Mouse (Mus musculus) cerebellum, postnatal 36 days (tissue): ENCODE measurements around the gene Ing1.
A peak's percentile ranks its signal among the peaks of the same experiment; 100 is the strongest.

Experiments
- DNase-seq, 2 experiments: peaks; one replicate each; pipeline ENCODE4 v3.0.0; 2021 to 2022; ENCODE audit warnings: mixed read lengths in 2 of 2

Gene Ing1

GRCm38 (mm10) chr8:11554799-11555719 is at the start of gene Ing1:
Gene Ing1 (plus strand): TSS chr8:11555571.
- DNase-seq, result peak; percentile 91 to 95

DNA sequence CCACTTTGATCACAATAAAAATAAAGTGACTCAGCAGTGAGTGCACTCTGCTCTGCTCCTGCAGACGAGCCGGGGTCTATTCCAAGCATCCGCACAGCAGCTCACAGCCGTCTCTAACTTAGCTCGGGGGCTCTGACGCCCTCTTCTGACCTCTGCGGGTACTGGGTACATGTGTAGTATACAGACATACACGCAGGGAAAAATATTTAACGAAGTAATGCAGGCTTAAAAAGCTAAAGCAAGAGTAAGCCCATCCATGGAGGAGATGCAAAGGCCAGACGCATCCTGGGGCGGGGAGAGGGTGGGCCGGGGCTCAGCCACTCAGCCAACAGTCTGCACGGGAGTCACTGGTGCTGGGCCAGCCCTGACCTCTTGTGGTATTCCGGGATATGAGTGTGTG is 49.3 kb upstream of the Ing1 start:
- DNase-seq, result no peak

- DNase-seq, result peak; percentile 30 to 55
Measured at GRCm38 (mm10) chr8:11506802-11507201, 48.6 kb upstream of the Ing1 start.

DNA sequence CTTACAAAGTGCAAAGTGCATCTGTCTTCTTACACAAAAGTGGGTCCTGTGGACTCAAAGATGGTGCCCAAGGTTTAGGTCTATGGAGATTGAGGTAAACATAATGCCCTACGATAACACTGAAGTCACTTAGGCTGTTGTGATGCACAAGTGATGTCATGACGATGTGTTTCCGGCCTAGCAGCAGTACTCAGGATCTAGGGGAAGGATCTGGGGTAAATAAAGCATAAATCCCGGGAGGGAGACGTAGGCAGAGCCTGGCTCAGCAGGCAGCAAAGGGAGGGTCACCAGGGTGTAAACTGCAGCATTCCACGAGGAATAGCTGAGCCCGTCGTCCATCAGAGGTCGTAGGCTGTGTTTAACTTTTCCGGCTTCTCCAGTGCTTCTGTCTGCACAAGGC is 46.5 kb upstream of the Ing1 start:
- no peak for DNase-seq

- no peak for DNase-seq
Measured at GRCm38 (mm10) chr8:11510971-11511370, 44.4 kb upstream of the Ing1 start.

- no peak for DNase-seq
Measured at GRCm38 (mm10) chr8:11512711-11513110, 42.7 kb upstream of the Ing1 start.

- DNase-seq, result no peak
Measured at GRCm38 (mm10) chr8:11513247-11513646, 42.1 kb upstream of the Ing1 start.

GRCm38 (mm10) chr8:11516292-11516691 is 39.1 kb upstream of the Ing1 start:
- DNase-seq, result no peak

GRCm38 (mm10) chr8:11517366-11518055 is 37.9 kb upstream of the Ing1 start:
- no peak for DNase-seq

DNA sequence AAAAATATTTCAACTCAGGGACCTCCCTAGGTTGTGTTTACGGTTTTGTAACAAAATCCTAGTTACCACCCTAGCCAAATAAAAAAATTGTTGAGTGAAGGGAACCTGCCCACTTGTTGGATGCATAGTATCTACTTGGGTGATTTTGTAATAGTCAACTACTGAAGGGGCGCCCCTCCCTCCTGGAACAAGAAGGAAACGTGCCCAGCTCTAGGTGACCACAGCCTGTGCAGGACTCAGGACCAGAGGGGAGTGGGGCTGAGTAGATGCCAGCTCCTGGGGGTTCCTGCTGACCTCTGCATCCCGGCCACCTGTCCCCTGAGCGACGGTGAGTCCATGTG is 37.3 kb upstream of the Ing1 start:
- no peak for DNase-seq

DNA sequence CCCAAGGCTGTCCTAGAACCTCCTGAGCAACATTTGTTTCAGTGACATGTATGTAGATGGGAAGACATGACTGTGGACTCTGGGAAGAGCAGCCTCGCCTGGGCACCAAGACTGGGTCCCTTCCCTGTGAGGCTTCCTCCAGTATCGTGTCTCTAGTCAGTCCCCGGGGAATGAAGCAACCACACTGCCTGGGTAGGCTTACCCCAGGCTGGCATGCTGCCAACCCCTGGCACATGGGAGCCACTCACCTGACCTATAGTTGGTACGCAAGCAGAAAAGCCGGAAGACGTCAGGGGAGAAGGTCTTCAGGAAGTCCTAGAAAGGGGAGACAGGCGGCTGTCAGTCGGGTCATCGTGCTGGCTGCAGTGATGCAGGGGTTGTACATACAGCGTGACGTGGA is 36.7 kb upstream of the Ing1 start:
- DNase-seq, result no peak

DNA sequence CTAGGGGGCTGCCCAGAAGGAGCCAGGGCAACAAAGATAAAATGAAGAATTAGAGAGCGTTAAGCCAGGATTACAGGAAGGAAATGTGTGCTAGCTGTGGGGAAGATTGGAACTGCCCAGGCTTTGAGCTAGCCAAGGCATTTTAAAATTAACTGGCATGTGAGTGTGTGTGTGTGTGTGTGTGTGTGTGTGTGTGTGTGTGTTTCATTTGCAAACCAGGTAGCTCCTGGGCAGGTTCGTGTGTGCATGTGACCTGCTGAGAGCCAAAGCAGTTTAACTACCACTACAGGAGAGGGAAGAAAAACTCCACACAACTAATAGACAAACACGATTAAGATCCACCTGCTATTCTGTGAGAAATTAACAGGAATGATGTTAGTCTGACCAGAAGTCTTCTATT is 32.0 kb upstream of the Ing1 start:
- DNase-seq, result no peak

DNA sequence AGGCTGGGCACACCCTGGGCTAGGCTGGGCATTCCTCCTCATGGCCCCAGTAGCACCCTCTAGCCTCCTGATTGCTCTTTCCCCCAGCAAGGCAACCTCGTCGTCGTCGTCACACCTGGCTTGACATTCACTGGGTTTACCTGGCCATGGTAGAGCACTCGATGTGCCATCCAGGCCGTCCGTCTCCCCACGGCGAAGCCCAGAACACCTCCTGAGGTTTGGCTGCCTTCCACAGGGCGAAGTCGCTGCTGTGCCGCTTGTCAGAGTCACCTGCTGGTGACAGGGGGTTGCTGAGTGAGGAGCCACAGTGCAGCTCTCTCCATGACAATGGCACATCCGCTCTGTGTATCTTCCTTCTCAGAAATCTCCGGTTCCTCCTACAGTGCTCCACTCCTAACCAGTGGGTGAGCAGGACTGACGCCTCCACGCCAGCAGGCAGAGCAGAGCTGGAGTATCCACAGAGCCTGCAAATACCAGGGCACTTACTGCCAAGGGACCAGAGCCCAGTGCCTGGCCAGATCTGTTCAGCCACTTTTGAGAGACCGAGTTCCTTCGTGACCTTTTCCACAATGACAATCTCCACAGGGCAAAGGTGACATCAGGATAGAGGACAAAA is 25.1 kb upstream of the Ing1 start:
- DNase-seq, result no peak

DNA sequence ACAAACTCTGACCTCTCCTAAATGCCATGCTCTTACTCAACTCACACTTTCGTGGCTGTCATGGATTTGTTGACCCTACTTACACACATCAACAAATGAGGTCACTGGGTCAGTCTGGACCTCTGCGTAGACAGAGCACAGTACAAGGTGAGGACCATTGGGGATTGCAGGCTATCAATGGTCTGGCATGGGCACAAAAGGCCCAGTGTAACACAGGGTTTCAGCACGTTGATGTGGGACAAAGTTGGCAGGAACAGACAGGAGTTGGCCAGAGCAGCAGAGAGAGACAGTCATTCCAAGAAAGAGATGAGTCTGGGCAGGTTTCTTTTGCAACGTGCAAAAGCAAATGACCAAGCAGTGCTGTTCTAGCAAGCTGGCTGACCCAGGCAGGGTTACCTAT is 24.5 kb upstream of the Ing1 start:
- DNase-seq, result no peak

- DNase-seq, result no peak
Measured at GRCm38 (mm10) chr8:11534494-11534893, 20.9 kb upstream of the Ing1 start.

- DNase-seq, result no peak
Measured at GRCm38 (mm10) chr8:11539049-11539448, 16.3 kb upstream of the Ing1 start.

GRCm38 (mm10) chr8:11540182-11540581 is 15.2 kb upstream of the Ing1 start:
- DNase-seq, result no peak

GRCm38 (mm10) chr8:11542031-11542430 is 13.3 kb upstream of the Ing1 start:
- no peak for DNase-seq

- no peak for DNase-seq
Measured at GRCm38 (mm10) chr8:11542866-11543265, 12.5 kb upstream of the Ing1 start.

DNA sequence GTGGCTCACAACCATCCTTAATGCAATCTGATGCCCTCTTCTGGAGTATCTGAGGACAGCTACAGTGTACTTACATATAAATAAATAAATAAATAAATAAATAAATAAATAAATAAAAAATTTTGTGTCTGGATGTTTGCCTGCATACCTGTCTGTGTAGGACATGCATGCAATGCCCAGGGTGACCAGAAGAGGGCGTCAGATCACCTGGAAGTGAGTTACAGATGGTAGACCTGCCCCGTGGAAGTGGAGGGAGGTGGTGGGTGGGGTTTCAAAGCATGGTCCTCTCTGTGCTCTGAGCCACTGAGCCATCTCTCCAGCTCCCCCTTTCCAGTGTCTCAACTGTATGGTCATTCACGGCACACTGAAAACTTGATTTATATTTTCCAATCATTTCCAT is 11.0 kb upstream of the Ing1 start:
- DNase-seq, result peak; percentile 63 to 68

- no peak for DNase-seq
Measured at GRCm38 (mm10) chr8:11547063-11547462, 8.3 kb upstream of the Ing1 start.

GRCm38 (mm10) chr8:11549706-11550105 is 5.7 kb upstream of the Ing1 start:
- DNase-seq, result peak; percentile 42 to 55

- peak; percentile 90 to 91 for DNase-seq
Measured at GRCm38 (mm10) chr8:11550281-11550948, 5.0 kb upstream of the Ing1 start, which contains the start of gene Cars2. Gene Cars2 (minus strand): TSS chr8:11550783.
